Mouse (Mus musculus): ENCODE data around the gene Etl4. TPM values are rescaled to one million over a fixed set of nuclear protein-coding genes. Genes with fewer than 3 reads are reported as not detected.
"Not testable (repeated sequence)": the region's sequence is repeated elsewhere in the genome, so short reads cannot be mapped to it uniquely, and the experiment has no call there.

The Etl4 gene
- polyA plus RNA-seq, 1 experiment from 2014 or later: 20.0 TPM

DNA sequence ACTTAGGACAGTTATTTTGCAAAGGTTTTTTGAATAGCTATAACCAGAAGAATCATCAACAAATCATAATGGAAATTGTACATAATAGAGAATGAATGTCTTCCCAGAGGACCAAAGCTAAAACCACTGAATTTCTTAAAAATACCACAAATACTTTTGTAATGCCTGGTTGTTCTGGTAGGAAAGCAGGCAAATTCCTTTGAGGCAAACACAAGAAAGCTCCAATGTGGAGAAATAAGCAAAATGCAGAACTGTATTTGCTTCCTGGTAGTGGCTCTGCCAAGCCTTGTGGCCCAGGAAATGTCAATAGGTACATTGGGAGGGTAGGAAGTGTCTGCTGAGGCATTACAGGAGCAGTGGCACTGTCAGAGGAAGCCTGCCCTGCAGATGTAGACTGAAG lies 443.2 kb downstream of the Etl4 start:
- Histone ChIP-seq H3K4me1 (peaks cover 6% of the 10 kb centered on the region), H3K9me3 (no peaks in the 10 kb centered on the region), H3K4me3 (no peak overlapping the region), H3K27me3 (ENCODE audit: poor library complexity, severe bottlenecking) (no peaks in the 10 kb centered on the region), H3K27ac (no peak overlapping the region), H3K36me3 (replicated peaks) (no peaks in the 10 kb centered on the region)
- no peak for DNase-seq (ENCODE audit: extremely low spot score, low spot score)

DNA sequence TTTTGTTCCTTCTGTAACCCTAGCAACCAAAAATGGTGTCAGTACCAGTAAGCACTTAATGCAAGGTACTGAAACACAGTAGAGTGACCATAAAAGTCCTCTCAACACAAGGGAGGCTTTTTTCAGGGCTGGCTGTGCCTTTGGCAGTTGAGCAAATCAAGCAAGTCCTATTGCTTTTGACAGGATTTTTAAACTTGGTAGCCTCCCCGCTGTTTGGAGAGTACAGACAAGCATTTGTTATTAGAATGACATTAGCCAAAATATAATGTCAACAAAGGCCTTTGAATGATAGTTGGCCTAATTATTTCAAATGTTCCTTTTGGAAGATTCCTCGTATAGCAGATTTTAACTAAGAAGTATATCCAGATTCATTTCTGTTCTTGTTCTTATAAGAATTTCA lies 467.4 kb downstream of the Etl4 start:
- no peaks in the 10 kb centered on the region for H3K4me1 ChIP-seq
- H3K4me3 ChIP-seq: no peak overlapping the region
- 87% methylated on average over 2 of the region's 2 CpGs for WGBS
- no peak for DNase-seq (ENCODE audit: extremely low spot score, low spot score)
- H3K36me3 ChIP-seq (replicated peaks): no peaks in the 10 kb centered on the region
- no peaks in the 10 kb centered on the region for H3K9me3 ChIP-seq
- no peak overlapping the region for H3K27ac ChIP-seq
- no peaks in the 10 kb centered on the region for H3K27me3 ChIP-seq (ENCODE audit: poor library complexity, severe bottlenecking)

DNA sequence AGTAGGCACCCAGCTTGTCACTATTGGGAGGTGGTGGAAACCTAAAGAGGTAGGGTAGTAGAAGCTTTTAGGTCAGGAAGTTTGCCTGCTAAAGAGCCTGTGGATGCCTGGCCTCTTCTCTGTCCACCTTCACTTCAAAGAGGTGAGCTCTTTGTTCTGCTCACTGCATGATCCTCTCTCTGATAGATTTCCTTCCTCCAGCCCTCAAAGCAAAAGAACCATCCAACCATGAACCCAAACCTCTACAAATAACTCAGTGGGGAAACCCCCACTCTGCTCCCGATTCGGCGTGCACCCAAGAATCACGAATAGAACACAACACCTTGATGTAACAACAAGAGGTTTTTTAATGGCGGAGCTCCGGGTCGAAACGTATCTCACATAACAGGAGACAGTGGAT lies 471.3 kb downstream of the Etl4 start:
- H3K9me3 ChIP-seq; H3K4me3 ChIP-seq; H3K27me3 ChIP-seq (ENCODE audit: poor library complexity, severe bottlenecking); DNase-seq (ENCODE audit: extremely low spot score, low spot score); H3K36me3 ChIP-seq (replicated peaks); H3K4me1 ChIP-seq; H3K27ac ChIP-seq: not testable (repeated sequence)
- WGBS: 89% methylated on average over 6 of the region's 8 CpGs

DNA sequence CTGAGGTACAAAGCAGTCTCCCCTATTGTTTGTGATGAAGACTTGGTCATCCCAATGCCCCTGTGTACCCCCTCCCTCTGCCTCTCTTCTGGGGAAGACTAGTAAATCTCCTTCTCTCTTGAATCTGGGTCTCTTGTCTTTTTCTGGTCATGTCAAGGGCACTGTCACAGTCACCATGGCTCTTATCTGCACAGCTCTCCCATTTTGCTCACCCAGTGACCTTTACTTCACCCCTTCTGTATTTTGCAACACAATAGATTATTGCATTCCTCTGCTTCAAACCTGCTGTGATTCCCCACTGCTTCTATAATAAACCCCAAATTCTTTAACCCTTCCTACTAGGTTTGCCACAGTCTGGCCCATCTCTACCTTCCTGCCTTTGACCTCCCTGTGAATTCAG lies 484.5 kb downstream of the Etl4 start:
- no peaks in the 10 kb centered on the region for H3K9me3 ChIP-seq
- no peak overlapping the region for H3K4me3 ChIP-seq
- DNase-seq (ENCODE audit: extremely low spot score, low spot score): no peak
- H3K4me1 ChIP-seq: peaks cover 21% of the 10 kb centered on the region
- no peaks in the 10 kb centered on the region for H3K27me3 ChIP-seq (ENCODE audit: poor library complexity, severe bottlenecking)
- H3K36me3 ChIP-seq (replicated peaks): no peaks in the 10 kb centered on the region
- peak overlapping the region; percentile 40; the same call in 1 of the 2 replicates for H3K27ac ChIP-seq

DNA sequence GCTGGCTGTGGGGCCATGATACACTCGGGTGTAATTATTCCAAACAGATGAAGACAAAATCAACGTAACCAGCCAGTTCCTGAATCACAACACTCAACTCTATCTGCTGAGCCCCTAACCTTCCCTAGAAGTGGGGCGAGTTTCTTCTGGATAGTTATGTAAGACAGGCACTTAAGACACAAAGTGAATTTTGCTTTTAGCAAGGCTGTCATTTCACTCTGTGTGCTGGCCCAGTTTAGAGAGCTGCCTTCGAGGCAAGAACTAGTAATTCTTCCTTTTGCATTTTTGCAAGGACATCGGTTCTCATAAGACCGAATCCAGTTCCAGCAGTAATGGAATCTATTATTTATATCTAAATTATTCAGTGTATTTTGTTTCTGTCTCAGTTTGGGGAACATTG lies 487.4 kb downstream of the Etl4 start:
- 88% methylated on average over 6 of the region's 6 CpGs for WGBS
- Histone ChIP-seq H3K4me3 (no peak overlapping the region), H3K4me1 (peaks cover 21% of the 10 kb centered on the region), H3K36me3 (replicated peaks) (no peaks in the 10 kb centered on the region), H3K27me3 (ENCODE audit: poor library complexity, severe bottlenecking) (no peaks in the 10 kb centered on the region), H3K27ac (no peak overlapping the region), H3K9me3 (no peaks in the 10 kb centered on the region)
- DNase-seq (ENCODE audit: extremely low spot score, low spot score): no peak

DNA sequence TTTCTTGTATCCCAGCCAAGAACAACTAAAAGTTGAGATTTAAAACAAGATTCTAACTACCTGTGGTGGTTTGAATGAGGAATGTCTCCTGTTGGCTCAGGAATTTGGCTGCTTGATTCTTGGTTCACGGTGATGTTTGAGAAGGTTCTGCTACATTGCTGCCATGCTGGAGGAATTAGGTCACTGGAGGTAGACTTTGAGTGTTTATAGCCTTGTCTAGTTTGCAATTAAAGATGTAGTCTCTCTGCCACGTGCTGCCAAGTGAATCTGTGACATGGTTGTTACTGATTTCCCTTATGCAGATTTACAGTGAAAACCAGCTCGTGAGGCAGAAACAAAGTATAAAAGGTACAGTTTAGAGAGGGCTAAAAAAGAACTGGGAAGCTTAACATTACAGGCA lies 491.0 kb downstream of the Etl4 start:
- H3K36me3 ChIP-seq (replicated peaks): no peaks in the 10 kb centered on the region
- no peaks in the 10 kb centered on the region for H3K9me3 ChIP-seq
- no peak overlapping the region for H3K27ac ChIP-seq
- no peak for DNase-seq (ENCODE audit: extremely low spot score, low spot score)
- H3K4me1 ChIP-seq: no peaks in the 10 kb centered on the region
- no peaks in the 10 kb centered on the region for H3K27me3 ChIP-seq (ENCODE audit: poor library complexity, severe bottlenecking)
- no peak overlapping the region for H3K4me3 ChIP-seq
- 82% methylated on average over 3 of the region's 3 CpGs for WGBS

DNA sequence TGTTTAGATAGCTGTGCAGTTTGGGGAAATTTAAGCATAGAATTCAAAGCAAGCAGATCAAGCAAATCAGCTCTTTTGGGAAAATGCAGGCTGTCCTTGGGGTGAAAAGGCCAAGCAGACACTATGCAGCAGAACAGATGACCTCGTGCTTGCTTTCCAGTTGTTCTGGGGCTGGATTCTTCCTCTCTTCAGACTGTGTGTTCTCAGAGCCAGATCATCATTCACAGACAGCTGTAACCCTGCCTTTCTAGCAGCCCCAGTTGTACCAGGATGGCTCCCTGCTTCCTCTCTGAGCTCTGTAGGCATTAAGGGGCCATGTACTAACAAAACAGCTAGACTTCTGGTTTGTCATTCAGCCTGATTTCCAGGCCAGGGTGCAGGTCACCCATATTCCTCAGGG lies 494.8 kb downstream of the Etl4 start:
- no peak overlapping the region for H3K4me3 ChIP-seq
- no peaks in the 10 kb centered on the region for H3K4me1 ChIP-seq

DNA sequence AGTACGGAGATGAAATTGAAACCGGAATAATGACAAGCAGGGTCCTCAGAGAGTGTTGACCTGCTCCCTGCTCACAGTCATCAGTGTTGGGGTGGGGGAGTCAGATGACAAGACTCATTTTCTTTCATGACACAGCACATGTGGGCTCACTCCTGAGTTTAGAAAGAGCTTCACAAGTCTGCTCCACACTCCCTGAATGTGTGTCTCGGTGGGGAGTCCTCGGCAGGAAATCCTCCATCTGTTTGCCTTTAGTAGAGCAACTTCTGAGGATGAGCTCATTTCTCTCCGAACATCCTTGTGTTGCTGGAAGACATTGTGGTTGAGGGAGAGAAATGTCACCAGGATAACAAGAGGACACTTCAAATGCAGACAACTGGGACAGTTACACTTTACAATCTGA lies 497.5 kb downstream of the Etl4 start:
- no peaks in the 10 kb centered on the region for H3K9me3 ChIP-seq
- H3K4me1 ChIP-seq: no peaks in the 10 kb centered on the region
- H3K27me3 ChIP-seq (ENCODE audit: poor library complexity, severe bottlenecking): no peaks in the 10 kb centered on the region
- H3K4me3 ChIP-seq: no peak overlapping the region
- 63% methylated on average over 5 of the region's 5 CpGs for WGBS
- no peak for DNase-seq (ENCODE audit: extremely low spot score, low spot score)
- H3K27ac ChIP-seq: no peak overlapping the region
- H3K36me3 ChIP-seq (replicated peaks): no peaks in the 10 kb centered on the region

More for the DNA sequence above, 494.8 kb downstream of the Etl4 start:
- Histone ChIP-seq H3K27me3 (ENCODE audit: poor library complexity, severe bottlenecking) (no peaks in the 10 kb centered on the region), H3K27ac (no peak overlapping the region), H3K9me3 (no peaks in the 10 kb centered on the region), H3K36me3 (replicated peaks) (no peaks in the 10 kb centered on the region)
- DNase-seq (ENCODE audit: extremely low spot score, low spot score): no peak
- WGBS: 68% methylated on average over 1 of the region's 1 CpGs

DNA sequence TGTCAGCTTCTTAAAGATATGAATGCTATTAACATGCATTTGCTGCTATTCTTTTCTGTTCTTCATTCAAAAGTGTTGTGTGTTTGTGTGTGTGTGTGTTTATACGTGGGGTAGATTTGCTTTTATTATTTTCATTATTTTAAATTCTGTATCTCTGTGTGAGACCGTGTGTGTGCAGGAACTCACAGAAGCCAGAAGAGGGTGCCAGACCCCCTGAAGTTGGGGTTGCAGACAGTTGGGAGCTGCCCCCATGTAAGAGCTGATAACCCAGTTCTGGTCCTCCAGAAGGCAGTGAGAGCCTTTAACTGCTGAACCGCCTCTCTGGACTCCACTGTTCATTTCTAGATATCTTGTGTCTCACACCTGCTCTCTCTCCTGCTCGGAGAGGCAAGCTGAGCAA lies 505.3 kb downstream of the Etl4 start:
- H3K27ac ChIP-seq: no peak overlapping the region
- H3K9me3 ChIP-seq: no peaks in the 10 kb centered on the region
- 83% methylated on average over 4 of the region's 4 CpGs for WGBS
- DNase-seq (ENCODE audit: extremely low spot score, low spot score): no peak
- no peak overlapping the region for H3K4me3 ChIP-seq
- H3K36me3 ChIP-seq (replicated peaks): no peaks in the 10 kb centered on the region
- H3K27me3 ChIP-seq (ENCODE audit: poor library complexity, severe bottlenecking): no peaks in the 10 kb centered on the region
- peaks cover 25% of the 10 kb centered on the region for H3K4me1 ChIP-seq

DNA sequence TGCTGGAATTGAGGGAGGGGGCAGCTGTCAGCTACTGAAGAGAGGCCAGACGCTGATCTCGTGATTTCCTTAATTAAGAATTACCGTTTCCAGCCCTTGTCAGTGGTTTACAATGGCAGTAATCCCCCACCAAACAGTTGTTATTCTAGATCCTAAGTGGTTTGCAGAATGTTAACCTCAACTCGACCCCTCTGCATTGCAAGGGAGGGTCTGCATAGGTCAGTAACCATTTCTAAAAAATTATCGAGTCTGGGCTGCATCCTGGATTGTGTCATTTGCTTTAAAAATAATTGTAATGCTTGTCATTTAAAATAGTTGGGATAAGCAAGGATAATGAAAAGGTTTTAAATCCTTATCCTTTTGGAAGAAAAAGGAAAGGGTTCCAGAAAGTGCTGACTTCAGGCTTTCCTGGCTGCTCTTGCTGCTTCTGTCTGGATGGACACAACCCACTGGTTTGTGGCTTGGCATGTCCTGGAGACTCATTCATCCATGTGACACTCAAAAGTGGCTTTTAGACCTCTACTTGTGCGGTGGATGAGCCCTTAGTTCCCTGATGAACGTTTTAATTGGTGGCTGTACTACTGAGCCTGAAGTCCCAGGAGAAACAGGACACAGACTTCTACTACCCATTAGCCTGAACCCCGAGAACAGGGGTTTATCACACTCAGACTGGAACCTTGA lies 507.5 kb downstream of the Etl4 start:
- Histone ChIP-seq H3K4me3 (no peak overlapping the region), H3K9me3 (no peaks in the 10 kb centered on the region), H3K27me3 (ENCODE audit: poor library complexity, severe bottlenecking) (no peaks in the 10 kb centered on the region), H3K27ac (0 out of 2 replicates have a peak overlapping the region, but pooled peaks have one; percentile 11), H3K36me3 (replicated peaks) (no peaks in the 10 kb centered on the region), H3K4me1 (peaks cover 35% of the 10 kb centered on the region)
- WGBS: 17% methylated on average over 8 of the region's 8 CpGs
- no peak for DNase-seq (ENCODE audit: extremely low spot score, low spot score)

DNA sequence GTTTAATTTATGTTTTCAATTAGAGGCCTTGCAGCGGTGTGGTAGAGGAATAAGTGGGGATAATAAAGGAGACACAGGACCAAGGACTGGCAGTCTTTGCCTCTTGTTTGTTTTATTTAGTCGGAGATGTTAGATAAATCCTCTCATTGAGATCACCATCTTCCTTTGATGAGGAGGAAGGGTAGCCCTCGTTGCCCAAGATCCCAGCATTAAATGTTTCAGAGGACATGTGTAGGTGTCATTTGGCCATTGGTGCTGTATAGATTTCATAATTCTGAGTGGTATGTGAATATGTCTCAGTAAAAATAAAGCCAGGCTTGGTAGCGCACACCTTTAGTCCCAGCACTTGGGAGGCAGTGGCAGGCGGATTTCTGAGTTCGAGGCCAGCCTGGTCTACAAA lies 508.4 kb downstream of the Etl4 start:
- WGBS: 84% methylated on average over 6 of the region's 6 CpGs
- Histone ChIP-seq H3K36me3 (replicated peaks) (no peaks in the 10 kb centered on the region), H3K27ac (no peak overlapping the region), H3K4me1 (peaks cover 43% of the 10 kb centered on the region), H3K27me3 (ENCODE audit: poor library complexity, severe bottlenecking) (no peaks in the 10 kb centered on the region), H3K4me3 (no peak overlapping the region), H3K9me3 (no peaks in the 10 kb centered on the region)
- no peak for DNase-seq (ENCODE audit: extremely low spot score, low spot score)

DNA sequence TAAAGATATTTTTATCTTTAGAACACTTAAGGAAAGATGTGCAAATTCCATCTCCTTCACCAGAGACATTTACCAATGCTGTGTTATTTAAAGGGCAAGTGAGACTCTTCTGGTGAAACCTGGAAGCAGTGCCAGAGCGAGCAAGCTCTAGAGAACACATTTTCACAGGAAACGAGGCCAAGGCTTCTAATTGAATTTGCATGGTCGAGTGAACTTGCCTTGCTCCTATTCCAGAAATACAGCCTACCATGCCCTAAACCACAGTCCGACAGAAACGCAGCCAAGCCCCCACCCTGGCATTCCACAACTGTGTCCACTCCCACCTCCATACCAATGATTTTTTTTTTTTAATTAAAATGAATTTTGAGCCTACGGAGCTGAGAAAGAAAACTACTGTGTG lies 510.4 kb downstream of the Etl4 start:
- Histone ChIP-seq H3K36me3 (replicated peaks) (no peaks in the 10 kb centered on the region), H3K9me3 (no peaks in the 10 kb centered on the region), H3K4me3 (no peak overlapping the region), H3K4me1 (peaks cover 43% of the 10 kb centered on the region), H3K27me3 (ENCODE audit: poor library complexity, severe bottlenecking) (no peaks in the 10 kb centered on the region), H3K27ac (no peak overlapping the region)
- no peak for DNase-seq (ENCODE audit: extremely low spot score, low spot score)
- WGBS: 23% methylated on average over 6 of the region's 6 CpGs

DNA sequence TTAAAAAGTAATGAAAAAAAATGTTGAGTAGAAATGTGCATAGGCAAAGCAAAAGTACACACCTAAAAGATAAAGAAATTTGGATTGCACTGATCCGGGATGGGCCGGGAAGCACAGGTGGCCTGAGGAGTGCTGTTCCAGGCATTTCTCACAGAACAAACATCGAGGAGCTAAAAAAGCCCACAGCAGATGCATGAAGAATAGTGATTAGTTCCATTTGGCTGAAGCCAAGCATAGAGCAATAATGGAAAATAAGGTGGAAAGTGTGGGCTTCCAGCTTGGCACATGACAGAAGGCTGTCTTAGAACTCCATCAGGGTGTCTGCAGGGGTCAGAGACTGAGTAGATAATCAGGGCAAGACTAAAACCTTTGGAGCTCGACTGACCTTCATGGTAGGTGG lies 512.7 kb downstream of the Etl4 start:
- no peak overlapping the region for H3K4me3 ChIP-seq
- H3K4me1 ChIP-seq: peaks cover 31% of the 10 kb centered on the region
- H3K36me3 ChIP-seq (replicated peaks): no peaks in the 10 kb centered on the region
- H3K27ac ChIP-seq: no peak overlapping the region
- 59% methylated on average over 4 of the region's 4 CpGs for WGBS
- H3K27me3 ChIP-seq (ENCODE audit: poor library complexity, severe bottlenecking): no peaks in the 10 kb centered on the region
- DNase-seq (ENCODE audit: extremely low spot score, low spot score): no peak
- H3K9me3 ChIP-seq: no peaks in the 10 kb centered on the region

DNA sequence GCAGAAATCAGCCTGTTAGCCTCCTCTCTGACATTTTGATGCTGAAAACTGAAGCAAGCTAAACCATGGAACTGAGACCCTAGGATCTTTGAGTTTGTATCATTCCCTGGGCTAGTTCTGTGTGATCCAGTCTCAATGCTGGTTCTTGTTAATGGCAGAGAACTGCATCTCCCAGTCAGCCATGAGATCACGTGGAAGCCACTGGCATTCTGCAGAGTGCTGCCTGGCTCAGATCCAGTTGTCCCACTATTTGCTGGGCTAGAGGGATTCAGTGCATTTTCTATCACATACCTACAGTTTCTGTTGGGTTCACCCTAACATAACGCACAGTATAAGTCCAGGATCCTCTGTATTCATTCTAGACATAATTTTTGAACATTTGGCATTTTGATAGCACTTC lies 524.1 kb downstream of the Etl4 start:
- no peaks in the 10 kb centered on the region for H3K4me1 ChIP-seq
- no peak overlapping the region for H3K4me3 ChIP-seq
- DNase-seq (ENCODE audit: extremely low spot score, low spot score): no peak
- WGBS: 97% methylated on average over 2 of the region's 2 CpGs
- H3K36me3 ChIP-seq (replicated peaks): no peaks in the 10 kb centered on the region
- no peaks in the 10 kb centered on the region for H3K27me3 ChIP-seq (ENCODE audit: poor library complexity, severe bottlenecking)
- H3K27ac ChIP-seq: no peak overlapping the region
- H3K9me3 ChIP-seq: no peaks in the 10 kb centered on the region

Measured in forebrain, embryonic 10.5 days (tissue).